Mouse (Mus musculus) 3T3-L1 (cell line): ENCODE results near the gene Tmem207.
"Not testable (repeated sequence)": the region's sequence is repeated elsewhere in the genome, so short reads cannot be mapped to it uniquely, and the experiment has no call there.

Experiments used
- DNase-seq: peaks from one replicate; pipeline ENCODE4 v3.0.0-alpha.2; 2015; ENCODE audit warnings: low read depth, low spot score

Gene Tmem207

DNA sequence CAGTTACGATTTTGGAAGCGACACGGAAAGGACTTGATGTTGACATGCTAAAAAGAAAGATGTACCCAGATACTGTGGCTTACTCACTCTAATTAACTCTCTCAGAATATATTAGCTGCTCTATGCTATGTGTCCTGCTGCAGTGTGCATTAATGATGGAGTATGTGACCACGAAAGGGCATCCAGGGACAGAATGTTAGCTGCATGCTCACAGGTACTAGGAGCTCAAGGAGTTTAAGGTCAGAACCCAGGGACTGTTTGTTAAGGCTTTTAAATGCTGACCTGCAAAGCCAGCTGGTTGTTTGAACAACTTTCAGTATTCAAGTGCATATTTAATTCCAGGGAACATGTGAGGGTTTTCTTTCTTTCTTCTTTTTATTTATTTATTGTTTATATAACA, at the start of gene Tmem207:
TSS of gene Tmem207 (minus strand) at position 101 of the 400 bp plus-strand sequence.
- DNase-seq, result no peak

DNA sequence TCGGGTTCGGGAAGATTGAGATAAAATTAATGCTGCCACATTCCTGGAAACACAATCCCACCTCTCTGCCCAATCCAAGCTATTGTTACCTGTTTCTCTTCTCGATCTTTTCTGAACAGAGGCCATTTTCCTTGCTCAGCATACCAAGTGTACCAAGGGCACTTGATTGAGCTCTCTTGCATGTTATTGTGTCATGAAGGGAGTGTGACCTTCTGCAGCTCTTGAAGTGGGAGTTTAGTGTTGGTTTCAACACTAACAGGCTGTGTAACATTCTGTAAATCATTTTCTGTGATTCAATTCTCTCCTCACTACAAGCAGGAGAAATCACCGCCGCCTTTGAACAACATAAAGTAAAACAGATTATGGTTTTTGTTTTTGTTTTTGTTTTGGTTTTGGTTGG, 47.6 kb upstream of the Tmem207 start:
- no peak for DNase-seq

DNA sequence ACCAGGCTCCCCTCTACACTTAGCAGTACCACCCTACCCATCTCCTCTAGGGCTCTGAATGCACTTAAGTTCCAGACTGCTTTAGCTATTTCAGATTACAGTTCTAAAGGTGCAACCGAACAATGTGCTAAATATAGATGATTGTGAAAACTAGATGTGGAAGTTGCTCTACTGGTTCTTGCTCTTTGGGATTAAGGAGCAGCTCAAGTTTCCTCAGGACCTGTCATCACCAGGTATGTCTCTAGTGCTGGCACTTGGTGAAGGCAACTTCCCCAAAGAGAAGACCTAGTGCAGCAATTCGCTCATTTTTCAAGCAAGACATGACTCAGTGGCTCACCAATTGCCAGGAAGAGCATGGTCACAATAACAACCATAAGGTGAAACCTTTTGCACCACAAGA, 45.3 kb upstream of the Tmem207 start:
- no peak for DNase-seq

DNA sequence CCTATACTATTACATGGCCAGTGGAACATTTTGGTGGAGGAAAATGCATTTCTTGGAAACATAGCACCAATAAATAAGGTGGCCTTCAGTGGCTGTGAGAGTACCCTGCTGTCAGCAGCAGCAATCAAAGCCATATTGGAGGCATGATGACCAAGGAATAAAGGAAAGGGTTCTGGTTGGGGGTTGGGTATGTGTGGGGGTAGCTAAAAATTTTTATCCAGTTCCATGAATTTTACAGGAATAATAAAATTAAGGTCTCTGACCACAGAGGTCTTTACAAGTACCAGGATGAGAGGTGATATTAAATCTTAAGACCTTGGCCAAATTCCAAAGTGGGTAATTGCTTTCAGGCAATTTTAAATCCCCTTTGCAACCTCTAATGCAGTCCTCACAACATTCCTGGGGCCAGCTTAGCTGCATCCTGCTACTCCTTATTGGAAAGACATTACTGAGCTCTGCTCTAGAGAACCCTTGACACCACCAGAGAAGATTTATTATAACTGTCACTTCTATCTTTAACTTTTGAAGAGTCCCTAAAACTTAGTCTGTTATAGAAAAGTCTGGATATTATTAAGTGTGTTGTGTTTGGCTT, 42.9 kb upstream of the Tmem207 start:
- no peak for DNase-seq

DNA sequence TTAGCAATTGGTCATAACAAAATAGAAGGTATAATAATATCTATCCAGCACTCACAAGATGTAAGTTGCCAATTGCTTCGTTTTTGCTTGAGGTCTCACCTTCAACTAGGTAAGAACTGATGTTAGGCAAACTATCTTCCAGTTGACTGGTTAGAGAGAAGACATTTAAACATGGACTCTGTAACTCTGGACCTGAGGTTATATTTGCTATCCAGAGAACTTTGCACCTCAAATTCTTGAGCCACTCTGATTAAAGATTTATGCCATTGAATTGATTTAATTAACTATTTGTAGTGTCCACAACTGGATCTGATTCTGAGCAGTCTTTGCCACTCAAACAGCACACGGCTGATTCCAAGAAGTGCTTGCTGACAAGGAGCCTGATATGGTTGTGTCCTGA, 36.2 kb upstream of the Tmem207 start:
- no peak for DNase-seq

DNA sequence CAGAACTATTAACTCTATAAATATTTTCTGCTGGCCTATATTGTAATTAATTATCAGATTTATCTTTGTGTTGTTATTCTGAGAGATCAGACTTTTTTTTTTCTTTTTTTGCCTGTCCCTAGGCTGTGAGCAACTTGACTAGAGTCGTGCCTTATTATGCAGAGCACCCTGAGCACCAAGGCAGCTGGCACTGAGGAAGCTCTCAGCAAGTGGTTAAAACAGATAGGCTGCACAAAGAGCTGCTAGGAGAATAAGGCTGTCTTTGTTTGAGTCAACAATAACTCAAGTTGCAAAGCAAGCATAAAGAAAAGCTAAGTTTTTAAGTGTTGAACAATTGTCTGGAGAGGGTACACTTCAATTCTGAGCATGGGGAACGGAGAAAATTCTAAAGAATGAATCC, 35.2 kb upstream of the Tmem207 start:
- DNase-seq, result no peak

DNA sequence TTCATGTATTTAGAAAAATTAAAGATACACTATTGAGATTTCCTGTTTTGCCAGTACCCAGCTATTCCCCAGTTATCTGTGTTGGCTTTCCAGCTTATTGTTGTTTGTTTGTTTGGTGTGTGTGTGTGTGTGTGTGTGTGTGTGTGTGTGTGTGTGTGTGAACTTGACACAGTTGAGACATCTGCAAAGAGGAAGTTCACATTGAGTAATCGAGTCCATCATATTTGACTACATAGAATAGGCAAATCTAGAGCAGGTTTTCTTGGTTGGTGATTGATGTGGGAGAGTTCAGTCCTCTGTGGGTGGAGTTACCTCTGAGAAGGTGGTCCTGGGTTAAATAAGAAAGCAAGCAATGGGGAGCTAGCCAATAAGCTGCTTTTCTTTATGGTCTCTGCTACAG, 32.2 kb upstream of the Tmem207 start:
- no peak for DNase-seq

DNA sequence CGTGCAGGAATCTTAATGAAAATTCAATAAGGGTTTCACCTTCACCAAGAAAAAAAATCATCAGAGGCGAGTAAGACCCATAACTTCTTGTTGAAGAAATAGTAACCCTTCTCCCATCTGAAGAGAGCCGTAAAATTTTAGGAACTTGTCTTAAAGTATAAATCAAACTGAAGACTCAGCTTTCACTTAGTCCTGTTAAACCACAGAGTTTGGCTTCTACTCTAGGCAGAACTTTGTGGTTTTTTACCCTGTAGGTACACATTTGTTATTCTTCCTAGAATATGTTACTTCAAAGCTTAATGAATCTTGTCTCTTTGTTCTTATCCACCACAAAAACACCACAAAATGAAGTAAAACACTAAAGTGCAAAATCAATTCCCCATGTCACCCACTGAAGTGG, 25.7 kb upstream of the Tmem207 start:
- no peak for DNase-seq

DNA sequence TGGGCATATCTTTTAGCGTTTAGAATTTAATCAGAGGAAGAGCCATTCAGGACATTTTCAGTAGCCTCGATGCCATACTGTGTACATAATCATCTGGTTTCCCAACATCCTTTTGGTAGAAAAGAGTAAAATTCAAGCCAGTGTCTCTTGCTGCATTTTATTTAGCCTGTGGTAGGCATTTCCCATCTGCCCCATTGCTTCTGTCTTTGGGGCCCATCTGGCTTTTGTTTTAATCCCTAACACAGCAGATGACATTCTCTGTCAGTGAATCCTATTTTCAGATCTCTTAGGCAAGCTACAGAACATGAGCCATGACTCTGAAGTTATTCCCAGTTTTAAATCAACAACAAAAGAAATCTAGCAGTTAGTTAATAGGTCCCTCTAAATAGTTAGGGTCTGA, 22.7 kb upstream of the Tmem207 start:
- DNase-seq, result no peak

DNA sequence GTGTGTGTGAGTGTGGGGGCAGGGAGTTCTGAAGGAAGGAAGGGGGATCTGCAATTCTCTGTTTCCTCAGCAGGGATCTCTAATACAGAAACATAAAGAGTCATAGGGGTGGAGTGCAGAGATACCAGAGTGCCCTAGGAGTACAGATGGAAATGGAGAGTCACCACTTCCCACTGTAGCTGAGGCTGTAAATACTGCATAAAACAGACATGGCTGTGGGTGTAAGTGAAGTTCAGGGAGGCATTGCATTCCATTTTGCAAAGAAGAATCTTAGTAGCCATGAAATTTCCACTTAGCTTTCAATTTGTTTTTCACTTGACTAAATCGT, 20.3 kb upstream of the Tmem207 start:
- DNase-seq, result no peak

DNA sequence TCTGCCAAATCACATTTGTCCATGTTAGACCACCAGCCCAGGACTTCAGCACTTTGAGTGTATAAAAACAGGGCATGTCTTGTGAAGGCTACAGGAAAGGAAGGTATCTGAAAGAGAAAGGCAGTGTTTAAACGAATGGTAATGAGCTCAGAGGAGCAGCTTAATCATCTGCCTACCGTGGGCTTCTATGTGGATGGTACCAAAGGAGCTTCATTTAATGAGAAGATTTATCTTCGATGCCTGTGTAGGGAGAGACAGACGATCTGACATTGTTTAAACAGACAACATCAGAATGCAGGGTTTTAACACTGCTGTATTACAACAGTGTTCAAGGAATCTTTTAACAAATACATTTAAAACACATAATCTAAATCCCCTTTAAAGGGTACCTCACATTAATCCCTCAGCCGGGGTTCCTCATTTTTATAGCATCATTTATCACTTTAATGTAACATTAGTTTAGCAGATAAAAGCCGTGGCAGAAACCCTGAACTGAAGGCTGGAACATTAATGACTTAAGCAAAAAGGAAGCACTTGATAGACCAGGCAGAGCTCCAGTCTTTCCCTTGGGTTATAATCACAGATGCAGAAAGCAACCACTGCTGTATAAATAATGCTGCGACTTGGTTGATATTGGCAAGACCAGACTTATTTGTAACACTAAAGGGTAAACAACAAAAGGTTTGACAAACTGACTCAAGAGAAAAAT, 19.8 kb upstream of the Tmem207 start:
- DNase-seq, result no peak

DNA sequence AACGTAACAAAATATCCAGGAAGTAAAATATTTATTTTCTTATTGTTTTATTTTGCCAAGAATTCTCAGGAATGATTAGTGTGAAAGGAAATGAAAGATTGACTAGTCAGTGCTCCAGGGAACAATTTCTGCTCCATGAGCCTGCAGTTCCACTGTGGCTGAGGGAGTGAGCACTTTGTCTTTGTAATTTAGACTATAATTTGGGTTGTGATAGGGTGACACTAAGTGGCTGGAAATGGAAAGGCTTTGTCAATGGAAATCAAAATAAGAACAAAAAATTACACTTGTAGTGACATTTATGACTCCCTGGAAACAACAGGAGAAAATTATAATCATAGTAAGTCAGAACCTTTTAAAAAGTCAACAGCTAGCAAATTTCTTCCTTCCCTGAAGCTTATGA, 5.7 kb upstream of the Tmem207 start:
- no peak for DNase-seq

DNA sequence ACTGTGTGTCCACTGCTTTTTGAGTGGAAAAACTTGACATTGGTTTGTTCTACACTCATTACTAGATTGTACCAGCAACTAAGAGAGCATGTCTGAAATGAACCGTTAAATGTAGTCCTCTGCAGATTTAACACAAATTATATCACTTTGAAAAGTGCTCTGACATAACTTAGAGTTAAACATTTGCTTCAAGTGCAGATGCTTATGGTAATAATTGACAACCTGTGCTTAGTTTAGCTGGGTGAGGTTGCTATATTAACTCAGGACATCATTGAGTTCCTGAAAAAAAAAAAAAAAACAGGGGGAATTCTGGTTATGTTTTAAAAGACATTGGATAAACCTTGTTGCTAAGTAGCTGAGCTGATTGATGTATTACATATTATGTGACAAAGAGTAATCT, 3.9 kb upstream of the Tmem207 start:
- no peak for DNase-seq

DNA sequence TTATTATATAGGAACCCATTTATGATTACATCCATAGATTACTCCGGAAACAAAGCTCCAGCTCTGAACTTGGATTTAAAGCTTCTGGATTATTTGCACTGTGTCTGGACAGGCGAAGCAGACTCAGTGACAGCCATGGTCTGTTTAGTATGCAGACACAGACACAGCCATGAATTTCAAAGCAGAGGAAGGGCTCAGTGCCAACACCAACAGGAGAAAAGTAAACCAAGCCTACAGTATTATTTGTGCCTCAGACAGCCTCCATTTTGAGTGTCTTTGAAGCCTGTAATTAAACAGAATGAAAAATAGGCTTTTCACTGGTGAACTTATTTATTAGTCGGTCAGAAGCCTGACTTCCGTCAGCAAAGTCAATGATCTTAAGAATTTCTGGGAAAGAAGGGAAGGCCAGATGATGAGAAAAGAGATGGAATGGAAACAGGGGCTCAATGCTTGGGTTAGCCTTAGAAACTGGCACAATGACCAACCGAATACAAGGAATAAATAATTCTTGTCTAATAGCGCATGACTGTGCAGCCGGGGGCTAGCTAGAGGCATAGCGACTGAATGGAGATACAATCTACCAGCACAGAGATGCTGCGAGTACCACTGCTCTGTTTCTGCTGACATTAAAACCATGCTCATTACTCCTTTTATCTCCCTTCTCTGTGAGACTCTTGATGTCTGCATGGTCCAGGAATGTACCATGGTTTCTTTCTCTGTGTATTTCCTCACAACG, 1.5 kb upstream of the Tmem207 start:
- no peak for DNase-seq

DNA sequence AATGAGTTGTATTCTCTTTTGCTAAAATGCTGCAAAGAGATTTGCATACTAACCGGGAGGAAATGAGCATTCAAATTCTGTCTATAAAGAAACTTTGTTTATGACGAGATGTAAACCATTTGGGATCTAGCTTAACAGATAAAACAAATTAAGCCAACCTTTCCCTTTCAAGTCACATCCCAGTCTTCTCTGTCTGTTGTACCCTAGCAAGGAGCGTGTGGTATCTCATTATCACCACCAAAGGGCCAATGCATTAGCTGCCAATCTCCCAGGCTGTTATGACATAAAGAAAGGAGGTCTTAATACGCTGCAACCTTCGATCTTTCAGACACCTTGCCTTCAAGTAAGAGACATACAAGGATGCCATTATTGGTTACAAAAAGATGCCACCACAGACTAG, 737 bp downstream of the Tmem207 start:
- DNase-seq, result no peak

DNA sequence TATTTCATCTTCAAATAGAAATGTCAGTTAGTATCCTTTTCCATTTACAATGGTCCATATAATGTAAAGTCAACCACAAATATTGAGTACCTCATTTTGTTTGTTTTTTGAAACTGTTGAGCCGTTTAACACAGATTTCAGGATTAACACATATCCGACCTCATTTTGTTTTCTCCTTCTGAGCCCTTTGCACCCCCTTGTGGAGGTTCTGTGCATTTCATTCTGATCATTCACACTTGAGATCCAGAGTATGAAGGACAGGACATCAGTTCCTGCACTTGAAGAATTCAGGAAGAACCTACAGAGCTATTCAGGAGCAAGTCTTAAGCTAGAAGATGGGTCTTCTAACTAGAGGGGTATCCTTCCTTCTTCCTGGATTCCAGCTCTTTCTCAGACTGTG, 7.0 kb downstream of the Tmem207 start:
- peak; percentile 80 for DNase-seq

DNA sequence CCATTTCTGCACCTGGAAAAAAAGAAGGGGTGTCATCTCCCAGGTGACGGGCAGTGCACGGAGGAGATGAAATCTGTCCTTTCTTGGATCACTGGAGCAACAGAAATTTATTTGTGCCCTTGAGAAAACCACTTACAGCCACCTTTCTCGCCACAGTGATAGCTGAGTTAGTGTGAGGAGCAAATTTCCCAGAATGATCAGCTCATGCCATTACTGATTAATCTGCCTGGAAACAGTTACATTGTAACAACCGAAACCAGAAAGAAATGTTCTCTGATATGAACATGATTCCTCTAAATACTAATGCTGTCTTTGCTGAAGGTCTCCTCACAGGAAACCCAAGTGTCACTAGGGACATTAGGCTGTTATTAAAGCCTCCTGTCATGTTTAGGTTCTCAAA, 21.6 kb downstream of the Tmem207 start:
- no peak for DNase-seq

DNA sequence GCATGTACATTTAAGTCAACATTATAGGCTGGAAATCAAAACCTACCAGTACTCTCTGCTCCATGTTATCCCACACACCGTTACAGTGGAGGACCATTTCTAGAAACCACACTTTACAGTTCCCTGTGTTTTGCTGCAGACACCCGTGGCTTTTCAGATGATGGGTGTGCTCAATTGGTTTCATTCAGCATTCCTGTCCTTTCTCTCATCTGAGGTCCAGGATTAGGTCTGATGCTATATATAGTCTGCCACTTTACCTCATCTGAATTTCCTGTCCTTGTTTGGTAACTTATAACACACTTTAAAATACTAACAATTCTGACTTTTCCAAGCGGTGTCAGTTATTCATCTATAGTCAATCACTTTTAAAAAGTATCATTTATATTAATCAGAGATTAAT, 25.8 kb downstream of the Tmem207 start:
- DNase-seq, result peak; percentile 10

DNA sequence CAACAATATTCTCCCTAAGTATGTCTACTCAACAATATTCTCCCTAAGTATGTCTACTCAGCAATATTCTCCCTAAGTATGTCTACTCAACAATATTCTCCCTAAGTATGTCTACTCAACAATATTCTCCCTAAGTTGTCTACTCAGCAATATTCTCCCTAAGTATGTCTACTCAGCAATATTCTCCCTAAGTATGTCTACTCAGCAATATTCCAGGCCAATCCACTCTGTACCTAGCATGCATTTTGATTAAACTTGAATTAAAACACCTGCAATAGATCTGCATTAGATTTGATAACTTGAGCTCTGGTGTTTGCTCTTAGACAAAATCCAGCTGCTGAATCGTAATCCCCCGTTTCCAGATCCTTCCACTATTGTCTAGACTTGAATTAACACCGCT, 26.9 kb downstream of the Tmem207 start:
- DNase-seq, result not testable (repeated sequence)

DNA sequence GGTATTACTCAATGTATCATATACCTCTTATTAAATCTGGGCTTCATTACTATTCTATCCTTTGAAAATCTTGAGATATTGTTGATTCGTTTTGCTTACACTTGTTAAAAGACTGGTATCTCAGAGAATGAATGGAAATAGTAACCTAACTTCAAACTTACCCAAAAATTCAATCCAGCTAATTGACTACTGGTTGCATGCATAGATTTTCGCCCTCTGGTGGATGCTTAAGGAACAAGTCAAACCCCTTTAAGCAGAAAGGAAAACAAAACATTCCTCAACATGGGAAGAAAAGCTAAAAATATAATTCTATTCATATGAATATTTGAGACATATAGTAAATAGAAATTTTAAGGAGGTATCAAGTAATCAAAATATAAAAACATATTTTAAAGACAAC, 30.8 kb downstream of the Tmem207 start:
- peak; percentile 73 for DNase-seq

DNA sequence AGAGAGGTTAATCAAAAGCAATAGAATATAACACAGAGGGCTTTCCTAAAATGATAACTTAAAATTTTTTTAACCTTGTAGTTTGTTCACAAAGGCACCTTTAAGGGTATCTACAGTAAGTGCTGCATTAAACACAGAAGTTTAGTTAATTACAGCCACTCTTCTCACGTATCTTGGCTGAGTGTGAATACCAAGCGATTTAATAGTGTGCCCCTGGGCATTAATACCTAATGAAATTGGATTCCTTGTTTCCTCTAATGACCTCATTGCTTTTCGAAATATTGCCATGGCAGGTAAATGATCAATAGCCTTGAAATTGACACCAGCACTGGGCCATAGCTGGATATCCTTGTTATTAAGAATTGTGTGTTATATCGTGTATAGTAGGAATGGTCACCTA, 55.3 kb downstream of the Tmem207 start:
- no peak for DNase-seq

DNA sequence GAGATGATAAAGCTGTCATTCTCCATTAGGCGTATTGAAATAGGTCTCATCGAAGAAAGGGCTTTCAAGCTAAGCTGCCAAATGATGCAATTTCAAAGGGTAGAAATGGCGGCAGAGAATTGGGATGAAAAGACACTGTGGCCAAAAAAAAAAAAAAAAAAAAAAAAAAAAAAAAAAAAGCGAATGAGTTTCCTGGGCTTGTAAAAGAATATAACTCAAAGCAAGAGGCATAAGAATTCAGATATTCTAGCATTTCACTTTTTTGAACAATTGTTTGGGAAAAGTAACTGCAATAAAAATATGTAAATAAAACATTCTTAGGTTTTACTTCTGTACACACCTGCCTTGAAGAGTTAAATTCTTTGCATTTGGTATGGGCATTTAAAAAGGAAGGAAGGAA, 60.0 kb downstream of the Tmem207 start:
- no peak for DNase-seq

DNA sequence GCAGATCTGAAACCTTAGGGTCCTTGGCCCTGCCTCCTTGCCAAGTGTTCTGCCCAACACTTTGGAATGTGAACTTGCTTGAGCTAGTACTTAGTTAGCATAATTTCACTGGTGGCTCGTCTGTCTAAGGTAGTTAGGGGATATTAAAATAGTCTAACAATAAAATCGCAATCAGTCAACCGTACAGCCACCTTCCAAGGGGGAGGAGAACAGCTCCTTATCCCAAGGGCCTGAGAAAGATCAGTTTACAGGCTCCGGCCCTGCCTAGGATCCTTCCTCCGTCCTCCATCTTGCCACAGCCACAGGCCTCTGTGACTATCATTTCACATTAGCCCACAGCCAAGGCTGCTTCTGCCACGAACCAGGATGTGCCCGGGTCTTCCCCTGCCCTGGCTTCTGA, 63.7 kb downstream of the Tmem207 start, which contains the start of gene Cldn16:
TSS of gene Cldn16 (plus strand) at position 301 of the 400 bp plus-strand sequence.
- no peak for DNase-seq
